Mouse (Mus musculus) neural tube, embryonic 14.5 days (tissue): Measurements from ENCODE around the gene Tgfbr3. TPM values are rescaled to one million over a fixed set of nuclear protein-coding genes. Genes with fewer than 3 reads are reported as not detected.

Experiments used
- ATAC-seq: fragments of 200-750 bp; cut with Nextera tagmentation; 2 replicates; pipeline ENCODE4 v1.8.0; 2017; ENCODE audit warnings: low read depth, mild to moderate bottlenecking, moderate TSS enrichment, moderate library complexity
- H3K27ac ChIP-seq: fragments of 300-500 bp; sonication (generic); 2 replicates; pipeline ENCODE4 v1.5.1; 2014; ENCODE audit warnings: low read depth, mild to moderate bottlenecking, control low read depth, low read length, moderate library complexity, mixed read lengths
- H3K27me3 ChIP-seq: fragments of 300-500 bp; sonication (generic); 2 replicates; pipeline ENCODE4 v1.6.1; 2014; ENCODE audit warnings: low read length; ENCODE audit not compliant: control insufficient read depth, insufficient read depth
- H3K36me3 ChIP-seq: fragments of 300-500 bp; sonication (generic); 2 replicates; pipeline ENCODE4 v1.6.1; 2014; ENCODE audit warnings: low read length, mixed read lengths; ENCODE audit not compliant: control insufficient read depth, insufficient read depth
- H3K4me1 ChIP-seq: fragments of 300-500 bp; sonication (generic); 2 replicates; pipeline ENCODE4 v1.6.1; 2014; ENCODE audit warnings: low read length; ENCODE audit not compliant: control insufficient read depth, insufficient read depth
- H3K4me2 ChIP-seq: fragments of 300-500 bp; sonication (generic); 2 replicates; pipeline ENCODE4 v1.6.1; 2014; ENCODE audit warnings: mild to moderate bottlenecking, low read depth, low read length, control low read depth
- H3K4me3 ChIP-seq: fragments of 300-500 bp; sonication (generic); 2 replicates; pipeline ENCODE4 v1.5.1; 2014; ENCODE audit warnings: low read depth, low read length, control low read depth, mixed read lengths
- H3K9ac ChIP-seq: fragments of 300-500 bp; sonication (generic); replicated peaks from 2 replicates; pipeline ENCODE4 v1.6.1; 2014; ENCODE audit warnings: low read depth, mild to moderate bottlenecking, control low read depth, low read length, mixed read lengths
- H3K9me3 ChIP-seq: fragments of 300-500 bp; sonication (generic); 2 replicates; pipeline ENCODE4 v1.6.1; 2016; ENCODE audit warnings: low read length; ENCODE audit not compliant: control insufficient read depth
- WGBS: fragments of 180-500 bp; shearing (Covaris S2); extraction: QIAGEN DNeasy Blood & Tissue Kit; methylation state at CpG from one replicate; pipeline ENCODE4 v1.1.7; 2014; 5-methylcytosine and 5-hydroxymethylcytosine counted together
- polyA plus RNA-seq: library from polyadenylated mRNA; unstranded; fragments of >200 nt; fragmentation: Nextera tagmentation; extraction: Ambion mirVana; gene quantifications from 2 replicates; pipeline ENCODE4 v1.2.1, GENCODE M21; 2014

Tgfbr3 gene
- polyA plus RNA-seq, 1 experiment from 2014 or later = 2.6 TPM

DNA sequence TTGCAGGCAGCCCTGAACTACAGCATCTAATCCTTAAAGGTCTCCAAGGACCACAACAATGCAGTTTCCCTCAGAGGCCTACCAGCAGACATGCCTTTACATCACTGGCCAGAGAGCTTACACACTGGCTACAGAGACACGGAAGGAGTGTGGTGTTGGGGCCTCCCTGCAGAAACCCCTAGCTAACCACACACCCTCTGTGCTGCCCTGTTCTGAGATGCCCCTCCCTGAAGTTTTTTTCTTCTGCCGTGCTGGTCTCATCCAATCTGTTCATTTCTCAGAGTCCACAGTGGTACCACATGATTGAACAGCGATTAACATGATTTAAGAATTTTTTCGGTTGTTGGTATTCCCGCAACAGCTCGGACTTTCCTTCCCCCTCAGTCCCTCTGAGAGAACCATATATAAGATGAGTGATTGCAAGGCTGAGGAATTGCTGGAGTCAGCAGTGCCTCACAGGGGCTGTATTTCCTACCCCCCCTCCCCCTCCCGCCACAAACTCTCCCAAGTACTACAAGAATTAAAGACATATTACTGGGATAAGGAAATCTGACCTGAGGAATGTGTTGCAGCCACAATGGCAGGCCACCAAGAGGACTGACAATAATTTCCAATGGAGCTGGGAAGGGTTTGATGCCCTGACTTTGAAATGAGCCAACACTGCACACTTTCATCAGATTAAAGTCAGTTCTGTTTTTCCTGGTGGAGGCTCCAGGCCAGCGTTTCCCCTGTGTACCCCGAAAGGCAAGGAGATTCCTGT lies 75.9 kb downstream of the Tgfbr3 start:
- ATAC-seq = no peak
- WGBS = 86% methylated on average over 9 of the region's 9 CpGs

DNA sequence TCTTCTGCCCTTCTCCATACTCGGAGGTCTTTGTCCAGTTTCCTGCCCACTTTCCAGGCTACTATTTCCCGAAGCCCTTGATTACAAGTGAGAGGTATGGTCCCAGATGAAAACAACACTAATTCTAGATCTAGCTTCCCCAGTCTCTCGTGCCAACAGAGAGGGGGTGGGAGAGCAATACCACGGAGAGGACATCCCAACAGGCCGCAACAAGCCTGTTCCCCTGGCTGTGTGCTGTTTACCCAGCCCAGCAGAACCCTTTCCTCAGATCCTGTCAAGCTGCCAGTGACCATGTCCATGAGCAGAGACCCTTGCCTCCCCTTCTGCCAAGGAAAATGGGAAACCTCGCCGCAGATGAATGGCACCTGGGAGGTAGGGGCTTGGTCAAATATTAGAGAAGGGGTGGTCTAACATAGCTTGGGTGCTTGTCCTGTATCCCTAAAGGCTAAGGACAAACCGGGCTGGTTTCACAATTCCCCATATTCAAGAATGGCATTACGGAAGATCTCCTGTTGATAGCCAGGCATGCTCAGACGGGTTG lies 77.5 kb downstream of the Tgfbr3 start:
- Histone ChIP-seq H3K9ac (no peak overlapping the region), H3K4me2 (no peak overlapping the region), H3K36me3 (no peaks in the 10 kb centered on the region), H3K9me3 (no peaks in the 10 kb centered on the region), H3K27me3 (no peaks in the 10 kb centered on the region), H3K4me3 (no peak overlapping the region), H3K27ac (no peak overlapping the region), H3K4me1 (no peaks in the 10 kb centered on the region)
- WGBS = 92% methylated on average over 10 of the region's 10 CpGs
- no peak for ATAC-seq

More for the DNA sequence above, 75.9 kb downstream of the Tgfbr3 start:
- Histone ChIP-seq H3K36me3 (no peaks in the 10 kb centered on the region), H3K9ac (no peak overlapping the region), H3K4me2 (no peak overlapping the region), H3K9me3 (no peaks in the 10 kb centered on the region), H3K27ac (no peak overlapping the region), H3K4me1 (no peaks in the 10 kb centered on the region), H3K27me3 (no peaks in the 10 kb centered on the region), H3K4me3 (no peak overlapping the region)

DNA sequence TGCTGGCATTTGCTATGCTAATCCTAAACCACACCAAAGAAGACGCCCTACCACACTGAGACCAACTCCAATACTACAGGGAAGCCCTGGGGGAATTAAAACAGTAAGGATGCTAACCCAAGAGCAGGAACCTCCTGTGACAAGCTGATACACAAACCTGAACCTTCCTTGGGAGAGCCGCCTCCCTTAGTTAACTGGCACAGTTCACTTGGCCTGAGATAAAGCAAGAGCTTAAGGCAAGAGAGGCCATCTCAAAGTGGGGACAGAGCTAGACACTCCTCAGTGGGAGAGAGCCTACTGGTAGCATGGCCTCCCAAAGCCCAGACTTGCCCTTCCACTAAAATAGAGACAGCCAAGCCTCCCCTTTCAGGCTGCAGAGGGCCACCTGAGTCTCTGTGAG lies 79.4 kb downstream of the Tgfbr3 start:
- H3K4me1 ChIP-seq = no peaks in the 10 kb centered on the region
- no peaks in the 10 kb centered on the region for H3K36me3 ChIP-seq
- no peak overlapping the region for H3K4me2 ChIP-seq
- H3K9me3 ChIP-seq = no peaks in the 10 kb centered on the region
- 84% methylated on average over 2 of the region's 2 CpGs for WGBS
- ATAC-seq = no peak
- no peak overlapping the region for H3K27ac ChIP-seq
- no peak overlapping the region for H3K9ac ChIP-seq
- H3K27me3 ChIP-seq = no peaks in the 10 kb centered on the region
- H3K4me3 ChIP-seq = no peak overlapping the region

DNA sequence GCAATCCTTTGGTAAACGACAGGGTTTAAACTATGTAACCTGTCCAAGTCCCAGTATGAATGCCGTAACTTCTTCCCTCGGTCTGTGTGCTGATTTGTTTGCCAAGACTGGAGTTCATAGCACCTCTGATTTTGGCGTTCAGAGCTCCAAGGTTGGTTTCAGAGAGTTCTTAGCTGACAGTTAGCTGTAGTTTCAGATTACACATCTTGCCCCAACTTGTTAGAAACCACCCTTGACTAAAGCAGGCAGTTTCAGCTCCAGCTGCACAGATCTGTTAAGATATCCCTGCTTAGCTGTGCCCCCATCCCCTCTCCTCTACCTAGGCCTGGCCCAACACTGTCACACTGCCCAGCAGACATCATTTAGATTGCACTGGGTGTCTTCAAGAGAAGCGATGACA lies 81.5 kb downstream of the Tgfbr3 start:
- no peaks in the 10 kb centered on the region for H3K27me3 ChIP-seq
- WGBS = 86% methylated on average over 5 of the region's 5 CpGs
- H3K27ac ChIP-seq = no peak overlapping the region
- H3K4me2 ChIP-seq = no peak overlapping the region
- H3K4me3 ChIP-seq = no peak overlapping the region
- H3K9me3 ChIP-seq = no peaks in the 10 kb centered on the region
- no peak overlapping the region for H3K9ac ChIP-seq
- no peaks in the 10 kb centered on the region for H3K36me3 ChIP-seq
- no peaks in the 10 kb centered on the region for H3K4me1 ChIP-seq
- no peak for ATAC-seq

DNA sequence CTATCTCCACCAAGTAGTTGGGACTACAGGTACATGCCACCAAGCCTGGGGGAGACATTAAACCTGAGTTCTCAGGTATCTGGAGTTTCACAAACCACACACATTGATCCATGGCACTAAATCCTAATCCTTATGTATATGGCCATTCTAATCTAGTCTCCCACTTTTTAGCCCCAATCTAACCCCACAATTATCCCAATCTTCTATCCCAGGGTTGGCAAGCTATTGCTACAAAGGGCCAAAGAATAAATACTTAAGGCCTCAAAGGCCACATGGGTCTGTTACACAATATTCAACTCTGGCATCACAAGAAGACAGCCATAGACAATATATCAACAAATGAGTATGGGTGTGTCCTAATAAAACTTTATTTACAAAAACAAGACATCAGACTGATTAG lies 85.1 kb downstream of the Tgfbr3 start:
- H3K36me3 ChIP-seq = no peaks in the 10 kb centered on the region
- H3K27me3 ChIP-seq = no peaks in the 10 kb centered on the region
- no peak overlapping the region for H3K4me3 ChIP-seq
- H3K4me1 ChIP-seq = no peaks in the 10 kb centered on the region
- no peak overlapping the region for H3K9ac ChIP-seq
- no peak for ATAC-seq
- no peak overlapping the region for H3K27ac ChIP-seq
- no peak overlapping the region for H3K4me2 ChIP-seq
- H3K9me3 ChIP-seq = no peaks in the 10 kb centered on the region

DNA sequence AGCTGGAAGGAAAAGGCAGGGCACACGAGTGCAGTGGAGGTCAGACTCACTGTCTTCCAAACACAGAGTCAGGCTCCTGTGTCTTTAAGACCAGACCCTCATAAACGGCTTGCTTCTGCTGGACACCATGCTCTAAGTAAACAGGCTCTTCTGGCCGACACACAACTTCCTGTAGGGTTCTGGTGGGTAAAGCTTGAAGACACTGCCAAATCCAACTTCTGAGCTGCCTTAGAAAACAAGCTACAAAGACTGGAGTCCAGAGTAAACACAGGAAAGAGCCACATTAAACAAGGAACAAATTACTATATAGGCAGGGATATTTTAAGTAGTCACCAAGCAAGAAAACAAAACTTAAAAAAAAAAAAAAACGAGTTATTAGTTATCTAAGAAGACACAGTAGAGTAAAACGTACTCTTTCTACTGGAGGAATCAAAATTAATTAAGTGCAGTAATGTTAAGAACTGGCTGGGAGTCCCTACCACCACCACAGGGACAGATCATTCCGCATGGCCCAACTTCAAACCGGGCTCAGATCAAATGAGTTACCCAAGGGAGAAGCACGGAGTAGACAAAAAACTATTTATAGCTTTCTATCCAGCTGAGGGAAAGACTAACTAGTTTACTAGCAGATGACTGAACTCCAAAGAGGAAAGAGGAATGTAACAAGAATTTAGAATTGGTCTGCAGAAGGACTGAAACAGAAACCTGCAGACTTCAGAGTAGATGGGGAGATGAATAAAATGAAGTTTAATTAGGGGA lies 86.4 kb downstream of the Tgfbr3 start:
- H3K9ac ChIP-seq = no peak overlapping the region
- no peak overlapping the region for H3K4me2 ChIP-seq
- no peaks in the 10 kb centered on the region for H3K4me1 ChIP-seq
- no peak overlapping the region for H3K4me3 ChIP-seq
- WGBS = 36% methylated on average over 8 of the region's 8 CpGs
- H3K9me3 ChIP-seq = no peaks in the 10 kb centered on the region
- ATAC-seq = no peak
- H3K36me3 ChIP-seq = no peaks in the 10 kb centered on the region
- no peak overlapping the region for H3K27ac ChIP-seq
- H3K27me3 ChIP-seq = no peaks in the 10 kb centered on the region

DNA sequence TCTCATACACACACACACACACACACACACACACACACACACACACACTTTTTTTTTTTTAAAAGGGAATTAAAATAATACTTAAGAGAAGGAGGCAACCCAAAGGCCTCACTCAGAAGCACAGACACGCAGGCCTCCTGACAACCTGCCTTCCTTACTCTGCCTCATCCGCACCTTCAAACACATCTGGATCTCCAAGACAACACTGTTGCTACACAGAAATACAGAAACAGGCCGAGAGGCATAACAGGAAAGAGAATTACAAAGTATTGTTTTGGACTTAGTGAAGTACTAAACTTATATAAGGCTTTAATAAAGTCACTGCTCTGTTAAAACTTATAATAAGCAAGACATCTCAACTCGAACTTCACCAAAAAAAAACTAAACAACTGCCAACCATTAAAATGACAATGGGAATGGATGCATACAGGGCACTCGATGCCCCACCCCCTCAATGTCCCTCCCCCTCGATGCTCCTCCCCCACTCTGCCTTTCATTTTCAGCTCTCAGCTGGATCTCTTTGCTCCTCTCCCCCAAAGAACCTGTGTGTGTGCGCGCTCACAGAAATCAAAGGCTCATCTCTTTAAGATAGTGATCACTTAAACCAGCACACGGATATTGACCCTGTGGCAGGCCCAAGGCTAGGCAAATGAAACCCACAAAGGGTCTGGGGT lies 87.8 kb downstream of the Tgfbr3 start:
- ATAC-seq = no peak
- 66% methylated on average over 9 of the region's 9 CpGs for WGBS
- H3K27ac ChIP-seq = no peak overlapping the region
- H3K36me3 ChIP-seq = no peaks in the 10 kb centered on the region
- no peak overlapping the region for H3K4me2 ChIP-seq
- no peaks in the 10 kb centered on the region for H3K4me1 ChIP-seq
- H3K9ac ChIP-seq = no peak overlapping the region
- H3K27me3 ChIP-seq = no peaks in the 10 kb centered on the region
- no peaks in the 10 kb centered on the region for H3K9me3 ChIP-seq
- no peak overlapping the region for H3K4me3 ChIP-seq

DNA sequence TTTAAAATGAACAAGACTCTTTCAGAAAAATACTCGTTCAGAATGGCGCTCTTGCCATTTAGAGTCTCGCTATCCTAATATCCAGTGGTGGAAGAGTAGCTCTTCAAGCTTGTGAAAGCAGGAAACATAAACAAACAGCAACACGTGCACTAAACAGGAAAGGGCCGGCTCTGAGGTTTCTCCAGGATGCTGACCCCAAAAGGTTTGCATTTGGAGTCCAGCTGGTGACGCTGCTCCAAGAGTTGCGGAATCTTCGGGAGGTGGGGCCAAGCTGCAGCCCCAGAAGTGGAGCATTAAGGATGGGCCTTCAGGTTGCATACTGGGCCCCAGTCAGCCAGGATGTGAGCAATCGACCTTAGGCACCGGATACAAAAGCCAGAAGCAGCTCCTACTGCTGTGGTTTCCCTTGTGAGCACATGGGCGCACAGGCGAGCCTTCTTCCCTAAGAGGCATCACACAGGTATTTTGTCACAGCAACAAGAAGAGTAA lies 88.5 kb downstream of the Tgfbr3 start:
- Histone ChIP-seq H3K27me3 (no peaks in the 10 kb centered on the region), H3K36me3 (no peaks in the 10 kb centered on the region), H3K9me3 (no peaks in the 10 kb centered on the region), H3K27ac (no peak overlapping the region), H3K4me3 (no peak overlapping the region), H3K9ac (no peak overlapping the region), H3K4me1 (no peaks in the 10 kb centered on the region), H3K4me2 (no peak overlapping the region)
- no peak for ATAC-seq
- 66% methylated on average over 12 of the region's 12 CpGs for WGBS
